Mouse (Mus musculus) layer of hippocampus, postnatal 10 days (tissue): Measurements from ENCODE around the gene N4bp3. TPM values are rescaled to one million over a fixed set of nuclear protein-coding genes. Genes with fewer than 3 reads are reported as not detected.

Experiments used
- DNase-seq, 2 experiments: peaks; one replicate each; pipeline ENCODE4 v3.0.0; 2021; ENCODE audit warnings: low spot score in 2 of 2
- total RNA-seq, 2 experiments: library from RNA; stranded (reverse); gene quantifications; 2 replicates each; pipeline ENCODE4 v1.2.3; 2021

N4bp3 gene
- total RNA-seq, 2 experiments from 2014 or later, result 14.1 to 15.5 TPM

DNA sequence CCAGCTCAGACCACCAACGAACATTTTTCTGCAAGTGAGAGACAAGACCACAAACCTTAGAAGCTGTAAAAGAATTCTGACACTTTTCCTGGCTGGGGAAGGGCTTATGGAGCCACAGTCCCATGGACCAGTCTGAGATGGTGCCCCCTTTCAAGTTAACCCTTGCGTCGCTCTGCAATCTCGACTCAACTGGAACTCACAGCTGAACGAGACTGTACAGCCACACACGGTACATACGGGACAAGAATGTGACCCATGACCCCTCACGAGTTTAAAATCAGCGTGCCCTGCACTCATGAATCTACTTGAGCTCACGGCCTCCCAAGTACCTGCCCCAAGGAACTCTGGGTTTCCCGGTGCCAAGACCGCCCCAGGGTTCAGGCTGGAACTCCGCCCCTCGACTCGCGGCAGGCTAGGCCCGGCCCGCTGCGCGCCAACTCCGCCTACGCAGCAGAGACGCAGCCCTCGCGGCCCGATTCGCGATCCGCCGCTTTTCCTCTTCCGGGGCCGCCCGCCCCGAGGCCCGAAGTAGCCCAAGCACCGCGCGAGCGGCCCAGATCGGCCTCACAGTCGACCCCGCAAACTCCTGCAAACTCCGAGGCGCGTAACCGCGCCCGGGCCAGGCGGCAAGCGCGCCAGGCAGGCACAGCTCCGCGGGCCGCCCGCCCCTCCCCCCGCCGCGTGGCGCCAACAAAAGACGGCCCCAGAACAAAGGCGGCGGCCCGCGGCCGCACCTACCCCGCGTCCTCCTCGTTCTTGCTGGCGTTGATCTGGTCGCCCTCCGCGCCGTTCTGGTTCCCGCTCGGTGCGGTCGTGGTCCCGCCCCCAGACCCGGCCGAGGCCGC, 44.8 kb downstream of the N4bp3 start:
- peak; percentile 76 to 84 for DNase-seq

DNA sequence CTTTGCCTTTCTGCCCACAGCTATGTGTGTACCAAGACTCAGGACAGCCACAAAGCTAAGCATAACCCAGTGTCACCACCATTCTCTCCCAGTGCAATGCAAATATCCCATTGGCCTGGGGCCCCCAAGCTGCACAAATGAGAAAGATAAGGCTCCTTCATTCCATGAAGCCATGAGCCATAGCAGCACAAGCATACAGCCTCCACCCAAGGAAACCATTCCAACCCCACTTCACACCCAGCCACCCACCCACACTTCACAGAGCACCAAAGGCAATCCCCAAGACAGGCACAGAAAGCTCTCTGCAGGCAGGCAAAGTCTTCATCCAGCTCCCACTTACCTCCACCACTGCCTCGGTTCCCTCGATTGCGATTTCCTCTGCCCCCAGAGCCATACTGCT, 48.4 kb downstream of the N4bp3 start:
- no peak for DNase-seq

DNA sequence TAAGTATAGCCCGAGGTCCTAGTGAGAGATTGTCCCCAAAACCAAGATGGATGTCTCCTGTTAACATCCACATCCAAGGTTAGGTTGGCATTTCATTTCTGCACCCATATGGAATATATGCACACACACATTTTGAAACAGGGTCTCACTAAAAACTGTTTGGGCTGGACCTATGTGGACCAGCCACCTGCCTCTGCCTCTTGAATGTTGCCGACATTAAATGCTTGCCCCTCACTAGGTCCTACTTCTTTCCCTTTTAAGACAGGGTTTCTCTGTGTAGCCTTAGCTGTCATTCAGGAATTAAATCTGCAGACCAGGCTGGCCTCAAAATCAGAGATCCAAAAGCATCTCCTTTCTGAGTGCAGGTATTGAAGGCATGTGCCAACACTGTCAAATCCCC, 53.1 kb downstream of the N4bp3 start:
- no peak for DNase-seq

DNA sequence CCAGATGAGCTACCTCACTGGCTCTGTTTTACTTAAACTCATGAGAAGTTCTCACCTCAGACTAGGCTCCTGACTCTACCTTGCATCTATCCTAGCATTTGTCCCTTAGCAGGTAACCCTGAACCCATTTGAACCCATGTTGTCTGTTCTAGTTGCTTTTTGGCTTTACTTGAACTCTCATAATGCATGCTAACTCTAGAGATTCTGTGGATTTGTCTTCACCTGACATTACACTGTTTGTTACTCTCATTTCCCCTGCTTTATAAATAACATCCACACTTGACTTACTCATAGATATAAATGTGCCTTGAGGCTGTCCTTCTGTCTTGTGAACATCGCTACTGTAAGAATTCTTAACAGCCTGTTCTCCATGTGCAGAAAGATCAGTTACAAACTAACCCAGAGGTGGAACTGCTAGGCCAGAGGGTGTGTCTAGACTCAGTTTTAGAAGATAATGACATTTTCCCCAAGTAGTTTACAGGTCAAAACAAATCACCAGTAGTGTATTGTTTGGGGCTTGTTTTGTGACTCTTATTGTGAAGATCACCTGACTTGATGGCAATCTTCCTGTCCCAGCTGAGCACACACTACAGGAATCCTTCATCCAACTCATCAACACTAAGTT, 55.1 kb downstream of the N4bp3 start:
- no peak for DNase-seq

DNA sequence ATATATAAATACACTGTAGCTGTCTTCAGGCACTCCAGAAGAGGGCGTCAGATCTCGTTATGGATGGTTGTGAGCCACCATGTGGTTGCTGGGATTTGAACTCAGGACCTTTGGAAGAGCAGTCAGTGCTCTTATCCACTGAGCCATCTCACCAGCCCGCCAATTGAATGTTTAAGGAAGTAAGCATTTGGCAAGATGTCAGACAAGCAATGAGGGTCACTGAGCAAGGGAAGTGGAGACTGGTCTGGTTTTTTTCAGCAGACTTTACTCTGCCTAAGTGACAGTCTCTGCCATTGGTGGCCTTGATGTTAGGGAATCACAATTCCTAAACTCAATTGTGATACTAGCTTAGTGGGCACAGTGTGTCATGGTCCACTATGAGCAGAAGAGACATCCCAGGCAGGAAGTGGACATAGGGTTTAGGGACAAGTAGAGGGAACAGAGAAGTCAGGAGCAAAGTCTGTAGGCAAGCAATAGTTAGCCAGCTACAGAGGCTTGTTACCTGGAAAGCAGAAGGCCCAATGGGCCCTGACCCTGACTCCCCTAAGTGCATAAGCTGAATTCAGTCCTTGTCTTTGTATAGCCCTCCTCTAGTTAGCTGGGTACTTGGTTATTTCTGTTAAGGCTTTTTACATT, 55.8 kb downstream of the N4bp3 start:
- DNase-seq, result no peak

DNA sequence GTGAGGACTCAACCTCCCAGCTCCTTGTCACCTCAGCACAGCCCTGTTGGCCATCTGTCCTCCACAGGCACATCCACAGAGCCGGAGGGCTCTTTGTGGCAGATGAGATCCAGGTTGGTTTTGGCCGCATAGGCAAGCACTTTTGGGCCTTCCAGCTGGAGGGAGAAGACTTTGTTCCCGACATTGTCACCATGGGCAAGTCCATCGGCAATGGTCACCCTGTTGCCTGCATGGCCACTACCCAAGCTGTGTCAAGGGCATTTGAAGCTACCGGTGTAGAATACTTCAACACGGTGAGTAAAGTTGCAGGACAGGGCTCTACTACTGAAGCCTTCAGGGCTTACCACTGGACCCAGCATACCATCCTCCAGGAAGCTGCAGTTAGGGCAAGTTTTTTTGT, 56.8 kb downstream of the N4bp3 start:
- no peak for DNase-seq

DNA sequence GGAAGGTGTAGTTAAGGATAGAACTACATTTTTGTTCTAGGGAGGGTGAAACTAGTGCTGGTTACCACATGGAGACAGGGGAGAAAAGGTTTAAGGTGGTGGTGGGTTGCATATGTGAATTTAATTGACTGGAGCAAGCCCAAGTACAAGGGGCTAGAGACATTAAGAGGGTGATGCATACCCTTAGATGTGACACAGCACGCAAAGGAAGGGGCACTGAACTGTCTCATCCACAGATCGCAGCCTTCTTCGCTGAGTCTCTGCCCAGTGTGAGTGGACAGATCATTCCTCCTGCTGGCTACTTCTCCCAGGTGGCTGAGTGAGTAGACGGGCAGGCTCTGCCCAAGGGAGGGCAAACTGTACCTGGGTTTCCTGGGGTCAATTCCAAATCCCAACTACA, 57.3 kb downstream of the N4bp3 start:
- DNase-seq, result no peak

Other genes with a start within 250 kb of the N4bp3 start
- gene Phykpl, start 66.1 kb downstream of the N4bp3 start, total RNA-seq, result 10 to 100 TPM in 1 of 2 experiments, 1 to 10 TPM in 1; 8.3 to 10.3 TPM
- gene Hnrnpab, start 44.0 kb downstream of the N4bp3 start, total RNA-seq, result 100 to 1,000 TPM; 238 to 239 TPM
- gene Nhp2, start 31.1 kb downstream of the N4bp3 start, total RNA-seq, result 10 to 100 TPM; 56.9 to 60.4 TPM
- gene Rmnd5b, start 14.9 kb downstream of the N4bp3 start, total RNA-seq, result 10 to 100 TPM; 54.8 to 55.1 TPM
- gene D930048N14Rik, start 112 bp upstream of the N4bp3 start, total RNA-seq, result 1 to 10 TPM in 1 of 2 experiments, under 1 TPM in 1; 0.98 to 1.3 TPM
- 10 to 100 TPM; 29.1 to 31.9 TPM for gene 0610009B22Rik, start 38.0 kb upstream of the N4bp3 start, total RNA-seq
- gene Sec24a, start 112.8 kb upstream of the N4bp3 start, total RNA-seq, result 10 to 100 TPM; 24.8 to 25.8 TPM
- 10 to 100 TPM; 75.5 to 82.7 TPM for gene Sar1b, start 112.8 kb upstream of the N4bp3 start, total RNA-seq
- gene Jade2, start 206.8 kb upstream of the N4bp3 start, total RNA-seq, result 1 to 10 TPM; 8.3 to 8.7 TPM